Mouse (Mus musculus): ENCODE results near the gene Wipf3. TPM values are rescaled to one million over a fixed set of nuclear protein-coding genes. Genes with fewer than 3 reads are reported as not detected.

Gene Wipf3
- total RNA-seq, 4 experiments from 2014 or later: 84.4 to 96.0 (median 89.1) TPM

DNA sequence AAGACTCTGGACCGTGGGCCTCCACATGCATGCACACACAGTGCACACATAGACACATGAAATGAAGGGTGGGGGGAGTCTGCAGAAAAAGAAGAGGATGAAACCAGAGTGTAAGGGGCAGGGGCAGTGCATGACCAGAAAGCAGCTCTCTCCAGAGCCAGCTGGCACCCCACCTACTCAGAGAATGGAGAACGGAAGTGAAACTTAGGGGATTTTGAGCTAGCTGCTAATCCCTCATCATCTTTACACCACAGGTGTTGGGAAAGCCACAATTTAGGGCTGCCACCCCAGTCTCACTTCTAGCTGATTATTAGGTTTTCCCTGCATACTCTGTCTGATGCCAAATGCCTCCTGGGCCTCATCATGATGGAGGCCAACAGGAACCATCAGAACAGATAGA, 100.8 kb downstream of the Wipf3 start:
- DNase-seq (ENCODE audit: low spot score in 2 of 2): no peak

- DNase-seq (ENCODE audit: low spot score in 2 of 2): peak in 1 of 2 experiments; percentile 61
Measured at GRCm38 (mm10) chr6:54531048-54531481, 101.7 kb downstream of the Wipf3 start.

DNA sequence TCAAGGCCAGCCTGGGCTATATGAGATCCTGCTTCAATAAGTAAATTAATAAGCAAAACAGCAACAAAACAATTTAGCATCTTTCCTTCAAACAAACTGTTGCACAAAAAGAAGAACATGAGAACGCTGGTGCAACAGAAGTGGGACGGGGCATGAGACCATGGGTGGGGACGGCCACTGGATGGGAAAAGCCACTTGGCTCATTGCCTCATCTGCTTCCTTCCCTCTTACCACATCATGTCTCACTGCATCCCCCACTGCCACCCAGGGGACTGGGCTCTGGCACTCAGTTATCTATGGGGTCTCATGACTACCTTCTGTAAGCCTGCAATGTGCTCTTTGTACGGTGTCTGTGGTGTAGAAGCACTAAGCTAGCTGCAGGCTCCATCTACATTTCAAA, 106.1 kb downstream of the Wipf3 start:
- DNase-seq (ENCODE audit: low spot score in 2 of 2): no peak

GRCm38 (mm10) chr6:54537053-54537452, 107.7 kb downstream of the Wipf3 start:
- no peak for DNase-seq (ENCODE audit: low spot score in 2 of 2)

DNA sequence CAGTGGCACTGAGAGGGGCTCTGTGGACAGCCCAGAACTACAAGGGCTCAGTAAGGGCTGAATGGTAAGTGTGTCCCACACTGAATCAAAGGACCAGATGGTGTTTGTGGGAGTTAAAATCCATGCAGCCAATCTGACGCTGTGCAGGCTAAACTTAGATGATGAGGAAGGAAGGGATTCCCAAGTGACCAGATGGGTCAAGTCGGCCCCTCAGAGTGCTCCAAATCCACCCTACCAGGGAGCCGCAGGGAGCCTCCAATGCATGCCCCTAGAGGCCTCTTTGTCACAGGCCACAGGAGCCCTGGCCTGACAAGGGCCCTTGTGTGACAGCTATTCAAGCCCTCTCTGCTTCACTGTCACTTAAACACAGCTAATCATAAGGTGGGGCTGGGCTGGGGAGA, 109.4 kb downstream of the Wipf3 start:
- peak in 1 of 2 experiments; percentile 38 for DNase-seq (ENCODE audit: low spot score in 2 of 2)

- DNase-seq (ENCODE audit: low spot score in 2 of 2): no peak
Measured at GRCm38 (mm10) chr6:54539396-54539795, 110.0 kb downstream of the Wipf3 start.

- DNase-seq (ENCODE audit: low spot score in 2 of 2): no peak
Measured at GRCm38 (mm10) chr6:54540252-54540887, 111.0 kb downstream of the Wipf3 start.

- DNase-seq (ENCODE audit: low spot score in 2 of 2): no peak
Measured at GRCm38 (mm10) chr6:54542836-54543235, 113.4 kb downstream of the Wipf3 start.

GRCm38 (mm10) chr6:54543646-54544045, 114.2 kb downstream of the Wipf3 start:
- DNase-seq (ENCODE audit: low spot score in 2 of 2): no peak

- DNase-seq (ENCODE audit: low spot score in 2 of 2): no peak
Measured at GRCm38 (mm10) chr6:54548314-54549019, 119.1 kb downstream of the Wipf3 start.

GRCm38 (mm10) chr6:54549311-54549710, 119.9 kb downstream of the Wipf3 start:
- DNase-seq (ENCODE audit: low spot score in 2 of 2): no peak

GRCm38 (mm10) chr6:54550801-54551323, 121.5 kb downstream of the Wipf3 start:
- DNase-seq (ENCODE audit: low spot score in 2 of 2): no peak

- no peak for DNase-seq (ENCODE audit: low spot score in 2 of 2)
Measured at GRCm38 (mm10) chr6:54552721-54553413, 123.5 kb downstream of the Wipf3 start.

Other genes with a start within 250 kb of the Wipf3 start
- 1 to 10 TPM; 1.1 to 2.4 (median 1.4) TPM for gene Prr15, start 103.8 kb upstream of the Wipf3 start, total RNA-seq (2022)
- gene Scrn1, start 136.9 kb downstream of the Wipf3 start, total RNA-seq (2022): 100 to 1,000 TPM; 158 to 168 (median 161) TPM
- 10 to 100 TPM; 10.4 to 12.9 (median 11.2) TPM for gene Plekha8, start 165.5 kb downstream of the Wipf3 start, total RNA-seq (2022)
- 10 to 100 TPM in 1 of 4 experiments, 1 to 10 TPM in 3; 7.7 to 10.2 (median 8.3) TPM for gene Fkbp14, start 167.7 kb downstream of the Wipf3 start, total RNA-seq (2022)

All from left cerebral cortex, adult 8-10 months (tissue).